Mouse (Mus musculus): ENCODE measurements around the gene Fgf12. TPM values are rescaled to one million over a fixed set of nuclear protein-coding genes. Genes with fewer than 3 reads are reported as not detected.

Fgf12 gene
- total and polyA plus RNA-seq, 3 experiments, result 0.76 TPM; not detected in 2

DNA sequence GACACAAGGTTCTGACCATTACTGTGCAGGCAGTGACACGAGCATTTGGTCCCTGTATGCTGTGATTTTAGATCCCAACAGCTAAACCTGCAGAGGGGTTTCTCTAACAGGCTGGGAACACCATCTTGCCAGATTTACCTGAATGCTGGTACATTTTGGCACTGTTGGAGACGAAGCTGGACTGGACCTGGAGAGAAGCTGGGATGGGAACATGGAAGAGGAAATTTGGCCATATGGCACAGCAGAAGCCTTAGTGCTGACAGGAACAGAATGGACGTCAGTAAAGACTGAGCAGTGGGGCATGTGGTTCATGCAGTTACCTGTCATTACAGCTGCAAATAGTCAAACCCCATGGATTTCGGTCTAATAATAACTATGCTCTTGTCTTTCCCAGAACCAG lies 151.1 kb downstream of the Fgf12 start:
- DNase-seq (ENCODE audit: low spot score), result no peak
- Histone ChIP-seq H3K4me1 (ENCODE audit: insufficient read depth, low read depth, low read length) (no peaks in the 10 kb centered on the region), H3K9me3 (replicated peaks) (peaks cover 4% of the 10 kb centered on the region), H3K36me3 (replicated peaks) (no peaks in the 10 kb centered on the region), H3K4me3 (ENCODE audit: low read depth, low read length) (no peak overlapping the region), H3K27me3 (ENCODE audit: insufficient read depth, low read length) (no peaks in the 10 kb centered on the region)
- no peak for ATAC-seq (ENCODE audit: extremely low read depth, insufficient number of reproducible peaks, low FRiP score, poor library complexity, severe bottlenecking)
- no peak for TF ChIP-seq GATA1 (IDR thresholded peaks at IDR 0.05; ENCODE audit: borderline replicate concordance, low read length)
- TF ChIP-seq POLR2AphosphoS5 (IDR thresholded peaks at IDR 0.05; ENCODE audit: insufficient replicate concordance, low read depth, low read length), result no peak
- TF ChIP-seq CTCF (IDR thresholded peaks at IDR 0.05; ENCODE audit: low read depth, low read length), result no peak
- TF ChIP-seq TAL1 (conservative IDR thresholded peaks at IDR 0.05; ENCODE audit: low read depth, low read length), result no peak
- no peak for TF ChIP-seq GATA2 (IDR thresholded peaks at IDR 0.05; ENCODE audit: borderline replicate concordance, low read depth, low read length)

DNA sequence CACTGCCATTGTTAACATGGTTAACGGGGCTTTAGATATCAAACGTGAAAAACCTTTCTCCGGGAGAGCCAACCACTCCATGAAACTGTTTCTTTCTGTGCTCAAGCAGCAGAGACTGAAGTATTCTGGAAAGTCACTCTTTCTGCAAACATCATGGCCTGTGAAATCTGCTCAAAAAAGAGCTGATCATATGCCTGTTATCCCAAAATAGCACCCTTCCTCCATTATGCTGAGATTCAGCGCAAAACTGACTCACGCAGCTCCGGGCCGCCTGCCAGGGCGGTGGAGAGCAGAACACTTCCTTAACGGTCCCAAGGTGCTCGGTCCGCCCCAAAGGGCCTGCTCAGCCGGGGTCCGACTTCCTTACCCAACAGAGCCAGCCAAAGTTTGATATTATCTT lies 156.8 kb downstream of the Fgf12 start:
- TF ChIP-seq GATA2 (IDR thresholded peaks at IDR 0.05; ENCODE audit: borderline replicate concordance, low read depth, low read length) (no peak), POLR2AphosphoS5 (IDR thresholded peaks at IDR 0.05; ENCODE audit: insufficient replicate concordance, low read depth, low read length) (no peak), TAL1 (conservative IDR thresholded peaks at IDR 0.05; ENCODE audit: low read depth, low read length) (no peak), CTCF (IDR thresholded peaks at IDR 0.05; ENCODE audit: low read depth, low read length) (no peak), GATA1 (IDR thresholded peaks at IDR 0.05; ENCODE audit: borderline replicate concordance, low read length) (no peak)
- DNase-seq (ENCODE audit: low spot score) (no peak), ATAC-seq (ENCODE audit: extremely low read depth, insufficient number of reproducible peaks, low FRiP score, poor library complexity, severe bottlenecking) (no peak)

DNA sequence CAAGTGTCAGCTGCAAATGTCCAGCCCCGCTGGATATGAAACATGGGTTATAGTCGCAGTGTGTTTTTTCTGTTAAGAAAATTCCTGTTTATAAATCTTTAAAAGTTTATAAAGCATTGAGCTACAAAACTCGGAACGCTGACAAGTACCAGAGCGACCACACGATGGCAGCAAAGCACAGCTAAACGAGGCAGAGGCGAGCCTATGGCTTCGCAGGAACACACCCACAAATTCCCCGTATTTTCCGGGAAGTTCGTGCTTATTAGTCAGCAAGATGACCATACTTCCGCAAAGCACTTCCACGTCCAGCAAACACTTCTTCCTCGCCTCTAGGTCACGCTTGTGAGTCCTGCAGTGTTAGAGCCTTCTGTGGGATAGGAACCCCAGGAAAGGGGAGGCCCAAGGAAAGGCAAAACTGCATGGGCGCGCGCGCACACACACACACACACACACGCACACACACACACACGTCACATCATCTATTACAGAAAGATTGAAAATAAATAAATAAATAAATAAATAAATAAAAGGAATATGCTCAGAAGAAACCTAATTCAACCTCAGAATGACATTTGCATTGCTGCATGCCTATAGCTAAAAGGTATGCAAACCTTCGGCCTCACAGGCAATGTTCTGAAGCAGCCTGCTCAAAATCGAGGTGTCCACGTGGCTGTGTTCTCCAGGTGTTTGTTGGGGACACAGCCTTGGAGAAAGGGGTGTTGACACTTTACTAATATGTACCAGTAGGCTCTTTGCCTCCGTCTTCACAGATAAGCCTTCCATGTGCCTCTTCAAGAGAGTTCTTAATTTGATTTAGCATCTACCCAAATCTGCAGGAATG lies 159.6 kb downstream of the Fgf12 start:
- H3K36me3 ChIP-seq (replicated peaks), result no peaks in the 10 kb centered on the region
- DNase-seq (ENCODE audit: low spot score) (no peak), ATAC-seq (ENCODE audit: extremely low read depth, insufficient number of reproducible peaks, low FRiP score, poor library complexity, severe bottlenecking) (no peak)
- H3K4me3 ChIP-seq (ENCODE audit: low read depth, low read length), result no peak overlapping the region
- TF ChIP-seq GATA1 (IDR thresholded peaks at IDR 0.05; ENCODE audit: borderline replicate concordance, low read length), result no peak
- no peak for TF ChIP-seq CTCF (IDR thresholded peaks at IDR 0.05; ENCODE audit: low read depth, low read length)
- no peak for TF ChIP-seq POLR2AphosphoS5 (IDR thresholded peaks at IDR 0.05; ENCODE audit: insufficient replicate concordance, low read depth, low read length)
- TF ChIP-seq TAL1 (conservative IDR thresholded peaks at IDR 0.05; ENCODE audit: low read depth, low read length), result no peak
- TF ChIP-seq GATA2 (IDR thresholded peaks at IDR 0.05; ENCODE audit: borderline replicate concordance, low read depth, low read length), result no peak
- H3K27me3 ChIP-seq (ENCODE audit: insufficient read depth, low read length), result no peaks in the 10 kb centered on the region
- H3K9me3 ChIP-seq (replicated peaks), result peaks cover 5% of the 10 kb centered on the region; the same call in 1 of the 2 replicates
- H3K4me1 ChIP-seq (ENCODE audit: insufficient read depth, low read depth, low read length), result no peaks in the 10 kb centered on the region

More for the DNA sequence above, 156.8 kb downstream of the Fgf12 start:
- H3K4me3 ChIP-seq (ENCODE audit: low read depth, low read length), result no peak overlapping the region
- 0 out of 2 replicates have a peak, but pooled peaks cover 5% of the 10 kb centered on the region for H3K9me3 ChIP-seq (replicated peaks)
- H3K27me3 ChIP-seq (ENCODE audit: insufficient read depth, low read length), result no peaks in the 10 kb centered on the region
- no peaks in the 10 kb centered on the region for H3K36me3 ChIP-seq (replicated peaks)
- no peaks in the 10 kb centered on the region for H3K4me1 ChIP-seq (ENCODE audit: insufficient read depth, low read depth, low read length)

DNA sequence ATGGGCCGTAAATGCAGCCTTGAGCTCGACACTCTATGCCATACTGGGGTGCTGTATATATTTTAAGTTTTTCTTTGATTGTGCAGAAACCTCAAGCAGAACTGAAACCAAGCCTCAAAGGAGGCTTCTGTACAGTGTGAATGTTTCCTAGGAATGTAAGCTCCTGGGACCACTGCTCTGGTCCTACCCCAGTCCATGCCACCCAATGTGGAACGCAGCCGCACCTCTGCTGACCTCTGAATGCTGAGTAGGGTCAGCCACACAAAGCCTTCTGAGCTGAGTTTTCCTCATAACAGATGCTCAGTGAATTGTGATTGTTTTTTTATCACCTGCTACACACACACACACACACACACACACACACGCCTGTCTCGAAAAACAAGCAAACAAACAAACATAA lies 160.4 kb downstream of the Fgf12 start:
- Histone ChIP-seq H3K27me3 (ENCODE audit: insufficient read depth, low read length) (no peaks in the 10 kb centered on the region), H3K4me3 (ENCODE audit: low read depth, low read length) (no peak overlapping the region), H3K4me1 (ENCODE audit: insufficient read depth, low read depth, low read length) (no peaks in the 10 kb centered on the region), H3K36me3 (replicated peaks) (no peaks in the 10 kb centered on the region), H3K9me3 (replicated peaks) (peaks cover 5% of the 10 kb centered on the region; the same call in 1 of the 2 replicates)
- DNase-seq (ENCODE audit: low spot score) (no peak), ATAC-seq (ENCODE audit: extremely low read depth, insufficient number of reproducible peaks, low FRiP score, poor library complexity, severe bottlenecking) (no peak)
- TF ChIP-seq CTCF (IDR thresholded peaks at IDR 0.05; ENCODE audit: low read depth, low read length) (no peak), POLR2AphosphoS5 (IDR thresholded peaks at IDR 0.05; ENCODE audit: insufficient replicate concordance, low read depth, low read length) (no peak), GATA1 (IDR thresholded peaks at IDR 0.05; ENCODE audit: borderline replicate concordance, low read length) (no peak), GATA2 (IDR thresholded peaks at IDR 0.05; ENCODE audit: borderline replicate concordance, low read depth, low read length) (no peak)

DNA sequence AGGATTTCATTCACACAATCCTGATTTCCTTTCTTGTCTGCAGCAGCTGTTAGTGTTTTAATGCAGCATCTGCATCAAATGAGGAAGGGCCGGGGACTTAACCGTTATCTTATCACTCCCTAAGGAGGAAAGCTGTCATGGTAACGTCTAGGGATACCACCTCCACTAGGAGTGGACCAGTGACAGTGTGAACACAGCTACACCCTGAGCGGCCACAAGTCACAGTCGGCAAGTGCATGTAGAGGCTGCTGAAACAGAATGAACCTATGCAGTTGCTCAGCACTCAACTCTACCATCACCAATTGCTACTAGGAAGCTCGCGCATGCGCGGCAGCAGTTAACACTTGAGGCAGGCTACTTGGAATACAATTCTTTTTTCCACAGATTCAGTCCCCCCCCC lies 161.3 kb downstream of the Fgf12 start:
- TF ChIP-seq GATA1 (IDR thresholded peaks at IDR 0.05; ENCODE audit: borderline replicate concordance, low read length) (no peak), POLR2AphosphoS5 (IDR thresholded peaks at IDR 0.05; ENCODE audit: insufficient replicate concordance, low read depth, low read length) (no peak), TAL1 (conservative IDR thresholded peaks at IDR 0.05; ENCODE audit: low read depth, low read length) (no peak), GATA2 (IDR thresholded peaks at IDR 0.05; ENCODE audit: borderline replicate concordance, low read depth, low read length) (no peak), CTCF (IDR thresholded peaks at IDR 0.05; ENCODE audit: low read depth, low read length) (no peak)
- Histone ChIP-seq H3K4me1 (ENCODE audit: insufficient read depth, low read depth, low read length) (no peaks in the 10 kb centered on the region), H3K36me3 (replicated peaks) (no peaks in the 10 kb centered on the region), H3K9me3 (replicated peaks) (peaks cover 4% of the 10 kb centered on the region; the same call in 1 of the 2 replicates), H3K4me3 (ENCODE audit: low read depth, low read length) (no peak overlapping the region), H3K27me3 (ENCODE audit: insufficient read depth, low read length) (no peaks in the 10 kb centered on the region)
- no peak for ATAC-seq (ENCODE audit: extremely low read depth, insufficient number of reproducible peaks, low FRiP score, poor library complexity, severe bottlenecking)
- no peak for DNase-seq (ENCODE audit: low spot score)

DNA sequence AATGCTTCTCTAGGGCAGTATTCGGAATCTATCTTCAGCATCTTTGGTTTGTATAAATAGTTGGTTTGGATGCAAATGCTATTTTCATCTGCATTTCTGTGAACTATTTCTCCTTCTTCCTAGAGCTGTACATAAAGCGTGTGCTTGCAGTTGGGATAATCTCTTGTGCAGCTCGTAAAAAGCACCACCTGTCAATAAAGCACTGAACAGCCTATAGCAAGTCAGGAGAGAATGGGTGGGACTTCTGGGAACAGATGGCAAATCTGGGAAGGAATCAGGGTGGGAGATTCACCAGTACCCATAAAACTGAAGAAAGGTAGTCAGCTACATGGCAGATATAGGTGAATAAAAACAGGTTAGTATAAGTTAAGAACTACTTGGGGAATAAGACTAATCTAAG lies 180.7 kb downstream of the Fgf12 start:
- DNase-seq (ENCODE audit: low spot score) (no peak), ATAC-seq (ENCODE audit: extremely low read depth, insufficient number of reproducible peaks, low FRiP score, poor library complexity, severe bottlenecking) (no peak)
- Histone ChIP-seq H3K9me3 (replicated peaks) (peaks cover 2% of the 10 kb centered on the region), H3K27me3 (ENCODE audit: insufficient read depth, low read length) (no peaks in the 10 kb centered on the region), H3K36me3 (replicated peaks) (no peaks in the 10 kb centered on the region), H3K4me1 (ENCODE audit: insufficient read depth, low read depth, low read length) (no peaks in the 10 kb centered on the region), H3K4me3 (ENCODE audit: low read depth, low read length) (no peak overlapping the region)
- TF ChIP-seq CTCF (IDR thresholded peaks at IDR 0.05; ENCODE audit: low read depth, low read length) (no peak), POLR2AphosphoS5 (IDR thresholded peaks at IDR 0.05; ENCODE audit: insufficient replicate concordance, low read depth, low read length) (no peak), GATA1 (IDR thresholded peaks at IDR 0.05; ENCODE audit: borderline replicate concordance, low read length) (no peak), GATA2 (IDR thresholded peaks at IDR 0.05; ENCODE audit: borderline replicate concordance, low read depth, low read length) (no peak), TAL1 (conservative IDR thresholded peaks at IDR 0.05; ENCODE audit: low read depth, low read length) (no peak)

Measured in G1E (cell line).